Mouse (Mus musculus) forebrain, embryonic 12.5 days (tissue): ENCODE data around the gene H2afv. TPM values are rescaled to one million over a fixed set of nuclear protein-coding genes. Genes with fewer than 3 reads are reported as not detected.
A peak's percentile ranks its signal among the peaks of the same experiment; 100 is the strongest.

ENCODE experiments used
- ATAC-seq: fragments of 200-750 bp; cut with Nextera tagmentation; 2 replicates; pipeline ENCODE4 v1.8.0; 2017; ENCODE audit warnings: moderate TSS enrichment; ENCODE audit not compliant: low FRiP score
- H3K27ac ChIP-seq: fragments of 300-500 bp; sonication (generic); 2 replicates; pipeline ENCODE4 v1.5.1; 2016; ENCODE audit warnings: mild to moderate bottlenecking
- H3K27me3 ChIP-seq: fragments of 300-500 bp; sonication (generic); 2 replicates; pipeline ENCODE4 v1.6.1; 2016; ENCODE audit warnings: mild to moderate bottlenecking
- H3K36me3 ChIP-seq: fragments of 300-500 bp; sonication (generic); replicated peaks from 2 replicates; pipeline ENCODE4 v1.6.1; 2016; ENCODE audit warnings: mild to moderate bottlenecking
- H3K4me1 ChIP-seq: fragments of 300-500 bp; sonication (generic); 2 replicates; pipeline ENCODE4 v1.6.1; 2016
- H3K4me2 ChIP-seq: fragments of 300-500 bp; sonication (generic); 2 replicates; pipeline ENCODE4 v1.6.1; 2016; ENCODE audit warnings: mild to moderate bottlenecking, moderate library complexity
- H3K4me3 ChIP-seq: fragments of 300-500 bp; sonication (generic); replicated peaks from 2 replicates; pipeline ENCODE4 v1.5.1; 2016; ENCODE audit warnings: mild to moderate bottlenecking
- H3K9ac ChIP-seq: fragments of 300-500 bp; sonication (generic); 2 replicates; pipeline ENCODE4 v1.6.1; 2016; ENCODE audit warnings: mild to moderate bottlenecking
- H3K9me3 ChIP-seq: fragments of 300-500 bp; sonication (generic); 2 replicates; pipeline ENCODE4 v1.6.1; 2016
- WGBS: fragments of 180-500 bp; shearing (Covaris S2); methylation state at CpG from one replicate; pipeline ENCODE4 v1.1.7; 2016; 5-methylcytosine and 5-hydroxymethylcytosine counted together
- polyA plus RNA-seq: library from polyadenylated mRNA; unstranded; fragments of >200 nt; fragmentation: Nextera tagmentation; extraction: Ambion mirVana; gene quantifications from 2 replicates; pipeline ENCODE4 v1.2.1, GENCODE M21; 2016

The H2afv gene
- polyA plus RNA-seq, 1 experiment from 2014 or later: 853 TPM

DNA sequence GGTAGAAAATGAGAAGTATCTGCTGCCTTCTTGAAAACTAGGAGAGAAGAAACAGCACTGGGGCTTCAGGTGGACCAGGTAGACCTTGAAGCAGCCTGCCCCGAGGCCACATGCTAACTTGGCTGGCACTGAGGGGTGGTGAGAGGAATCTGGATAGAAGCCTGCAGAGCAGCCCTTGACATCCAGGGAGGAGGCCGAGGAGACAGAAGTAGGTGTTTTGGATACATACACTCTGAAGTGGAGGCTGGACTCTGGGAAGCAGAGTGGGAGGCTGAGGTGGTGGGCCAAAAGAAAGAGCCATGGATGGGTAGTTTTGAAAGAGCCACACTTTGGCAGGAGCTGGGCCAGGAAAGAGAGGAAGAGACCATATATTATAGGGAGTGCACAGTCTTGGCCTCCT lies 35.0 kb upstream of the H2afv start:
- Histone ChIP-seq H3K9ac (no peak overlapping the region), H3K9me3 (no peaks in the 10 kb centered on the region), H3K4me2 (no peak overlapping the region), H3K4me1 (peaks cover 5% of the 10 kb centered on the region), H3K27me3 (no peaks in the 10 kb centered on the region), H3K27ac (no peak overlapping the region), H3K36me3 (no peaks in the 10 kb centered on the region), H3K4me3 (no peak overlapping the region)
- ATAC-seq: no peak
- WGBS: 85% methylated on average over 2 of the region's 2 CpGs

GRCm38 (mm10) chr11:6477350-6477749 lies 33.1 kb upstream of the H2afv start:
- WGBS: 93% methylated on average over 1 of the region's 1 CpGs
- no peak overlapping the region for H3K9ac ChIP-seq
- no peak for ATAC-seq
- H3K36me3 ChIP-seq: 0 out of 2 replicates have a peak, but pooled peaks cover 3% of the 10 kb centered on the region
- no peaks in the 10 kb centered on the region for H3K9me3 ChIP-seq
- no peak overlapping the region for H3K27ac ChIP-seq
- no peak overlapping the region for H3K4me3 ChIP-seq
- no peaks in the 10 kb centered on the region for H3K27me3 ChIP-seq
- peaks cover 20% of the 10 kb centered on the region for H3K4me1 ChIP-seq
- no peak overlapping the region for H3K4me2 ChIP-seq

- no peak for ATAC-seq
Observed at GRCm38 (mm10) chr11:6476876-6477275, 32.6 kb upstream of the H2afv start.

DNA sequence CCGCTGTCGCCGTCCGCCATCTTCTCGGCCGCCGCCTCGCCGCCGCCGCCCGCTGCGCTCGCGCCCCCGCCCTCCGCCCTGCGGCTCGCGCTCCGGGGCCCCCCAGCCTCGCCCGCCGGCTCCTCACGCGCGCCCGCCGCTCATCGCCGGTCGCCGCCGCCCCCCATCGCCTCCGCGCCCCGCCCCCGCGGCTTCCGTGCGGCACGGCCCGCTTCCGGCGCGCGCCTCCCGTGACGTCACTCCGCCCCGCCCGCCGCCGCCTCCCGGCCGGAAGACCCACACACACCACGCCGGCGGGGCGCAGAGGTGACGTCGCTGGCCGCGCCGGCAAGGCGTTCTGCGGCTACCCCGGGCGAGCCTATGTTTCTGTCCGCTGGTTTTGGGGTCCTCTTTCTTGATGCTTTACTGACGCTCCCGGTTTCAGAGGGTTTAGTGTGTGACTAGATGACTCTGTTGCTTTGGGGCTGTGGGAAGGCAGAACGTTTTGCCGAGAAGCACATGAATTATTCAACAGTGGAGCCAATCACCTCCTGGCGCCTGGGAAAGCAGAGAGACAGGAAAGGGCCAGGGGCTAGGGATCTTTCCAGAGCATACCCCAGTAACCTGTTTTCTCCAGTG lies 31.7 kb upstream of the H2afv start, which contains the start of gene Purb:
Gene Purb, minus strand, starts transcription at position 51 of the 618 bp plus-strand sequence.
- Histone ChIP-seq H3K4me2 (peak within 1 kb of the TSS; percentile 86), H3K27ac (peak within 1 kb of the TSS; percentile 97), H3K36me3 (0 out of 2 replicates have a peak, but pooled peaks cover 6% of the 10 kb centered on the region), H3K9ac (peak within 1 kb of the TSS; percentile 95), H3K4me1 (peaks cover 31% of the 10 kb centered on the region), H3K27me3 (no peaks in the 10 kb centered on the region), H3K9me3 (no peaks in the 10 kb centered on the region), H3K4me3 (peak within 1 kb of the TSS; percentile 99)
- 0% methylated on average over 30 of the region's 76 CpGs for WGBS
- ATAC-seq: peak; percentile 95

More at GRCm38 (mm10) chr11:6476876-6477275, 32.6 kb upstream of the H2afv start:
- H3K9me3 ChIP-seq: no peaks in the 10 kb centered on the region
- peaks cover 23% of the 10 kb centered on the region for H3K4me1 ChIP-seq
- H3K27me3 ChIP-seq: no peaks in the 10 kb centered on the region
- 0 out of 2 replicates have a peak overlapping the region, but pooled peaks have one; percentile 36 for H3K27ac ChIP-seq
- H3K4me3 ChIP-seq: no peak overlapping the region
- WGBS: 77% methylated on average over 6 of the region's 6 CpGs
- no peak overlapping the region for H3K4me2 ChIP-seq
- no peak overlapping the region for H3K9ac ChIP-seq
- H3K36me3 ChIP-seq: 0 out of 2 replicates have a peak, but pooled peaks cover 3% of the 10 kb centered on the region

- Histone ChIP-seq H3K9me3 (no peaks in the 10 kb centered on the region), H3K4me1 (peaks cover 40% of the 10 kb centered on the region), H3K27ac (peak overlapping the region; percentile 97), H3K9ac (peak overlapping the region; percentile 95), H3K36me3 (peaks cover 8% of the 10 kb centered on the region; the same call in 1 of the 2 replicates), H3K27me3 (no peaks in the 10 kb centered on the region), H3K4me2 (peak overlapping the region; percentile 86), H3K4me3 (peak overlapping the region; percentile 99)
- WGBS: under 1% methylated on average over 108 of the region's 109 CpGs
- peak; percentile 36 for ATAC-seq
Observed at GRCm38 (mm10) chr11:6474874-6475731, 30.9 kb upstream of the H2afv start.

DNA sequence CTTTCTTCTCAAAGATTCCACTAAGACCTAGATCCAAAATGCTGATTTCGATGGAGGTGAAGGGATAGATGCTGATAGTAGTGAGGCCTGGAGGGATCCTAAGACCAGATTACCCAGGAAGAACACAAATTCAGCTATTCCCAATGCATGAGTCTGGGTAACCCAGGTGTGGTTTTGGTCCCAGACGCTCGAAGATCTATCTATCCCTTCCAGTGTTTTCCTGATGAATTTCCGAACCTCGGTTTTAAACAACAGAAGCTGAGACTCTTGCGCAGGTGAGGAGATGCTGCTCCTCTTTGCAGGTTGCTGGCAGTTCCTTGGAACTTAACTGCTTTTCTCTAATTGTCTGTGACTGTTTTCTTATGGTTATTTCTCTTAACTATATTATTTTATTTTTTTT lies 30.1 kb upstream of the H2afv start:
- Histone ChIP-seq H3K27me3 (no peaks in the 10 kb centered on the region), H3K27ac (no peak overlapping the region), H3K36me3 (peaks cover 11% of the 10 kb centered on the region; the same call in 1 of the 2 replicates), H3K4me3 (peak overlapping the region; percentile 99), H3K9me3 (no peaks in the 10 kb centered on the region), H3K9ac (peak overlapping the region; percentile 95), H3K4me2 (peak overlapping the region; percentile 86), H3K4me1 (peaks cover 43% of the 10 kb centered on the region)
- ATAC-seq: no peak
- 43% methylated on average over 6 of the region's 6 CpGs for WGBS

DNA sequence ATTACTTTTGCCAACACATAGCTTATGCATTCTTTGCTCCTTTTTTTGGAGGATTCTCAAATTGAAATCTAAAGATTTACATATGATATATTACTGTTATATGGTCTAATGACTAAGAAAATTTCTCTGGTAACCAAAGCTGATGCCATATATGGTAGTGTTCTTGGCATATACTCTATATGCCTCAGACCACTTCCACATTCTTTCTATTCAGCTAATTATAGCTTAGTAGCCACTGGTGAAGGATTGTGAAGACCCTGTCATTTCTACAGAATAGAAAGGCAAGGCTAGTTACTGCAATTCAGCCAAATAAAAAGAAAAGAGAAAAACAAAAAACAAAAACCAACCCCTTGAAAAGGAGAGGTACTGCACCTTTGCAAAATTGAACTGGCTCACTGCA lies 27.8 kb upstream of the H2afv start:
- H3K4me1 ChIP-seq: peaks cover 48% of the 10 kb centered on the region
- peak overlapping the region; percentile 49 for H3K9ac ChIP-seq
- H3K4me3 ChIP-seq: peak overlapping the region; percentile 38
- no peaks in the 10 kb centered on the region for H3K9me3 ChIP-seq
- H3K4me2 ChIP-seq: peak overlapping the region; percentile 86
- ATAC-seq: no peak
- no peak overlapping the region for H3K27ac ChIP-seq
- H3K27me3 ChIP-seq: no peaks in the 10 kb centered on the region
- peaks cover 18% of the 10 kb centered on the region; the same call in 1 of the 2 replicates for H3K36me3 ChIP-seq

- H3K27ac ChIP-seq: peak overlapping the region; percentile 63; the same call in 1 of the 2 replicates
- H3K27me3 ChIP-seq: no peaks in the 10 kb centered on the region
- H3K36me3 ChIP-seq: peaks cover 23% of the 10 kb centered on the region
- 40% methylated on average over 1 of the region's 1 CpGs for WGBS
- H3K4me2 ChIP-seq: peak overlapping the region; percentile 86
- H3K4me1 ChIP-seq: peaks cover 48% of the 10 kb centered on the region
- peak overlapping the region; percentile 49 for H3K9ac ChIP-seq
- H3K4me3 ChIP-seq: peak overlapping the region; percentile 38
- no peak for ATAC-seq
- H3K9me3 ChIP-seq: no peaks in the 10 kb centered on the region
Observed at GRCm38 (mm10) chr11:6471493-6471892, 27.2 kb upstream of the H2afv start.

DNA sequence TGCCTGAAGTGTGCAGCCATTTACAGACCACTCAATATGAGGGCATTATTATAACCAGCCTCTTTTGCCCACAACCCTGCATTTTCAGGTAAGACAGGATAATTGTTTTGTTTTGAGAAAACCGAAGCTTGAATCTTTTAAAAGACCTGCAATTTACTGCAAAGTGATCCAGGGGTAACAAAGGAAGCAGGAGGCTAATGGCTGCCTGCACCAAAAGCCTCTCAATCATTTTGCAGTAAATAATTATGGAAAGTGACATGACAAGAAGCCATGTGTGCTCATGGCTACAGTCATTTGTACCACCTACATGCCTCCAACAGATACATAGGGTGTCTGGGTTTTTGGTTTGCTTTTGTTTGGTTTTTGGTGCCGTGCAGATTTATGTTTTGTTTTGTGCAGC lies 26.8 kb upstream of the H2afv start:
- Histone ChIP-seq H3K27me3 (no peaks in the 10 kb centered on the region), H3K4me3 (peak overlapping the region; percentile 38), H3K36me3 (peaks cover 28% of the 10 kb centered on the region), H3K4me1 (peaks cover 48% of the 10 kb centered on the region), H3K27ac (peak overlapping the region; percentile 63; the same call in 1 of the 2 replicates), H3K4me2 (peak overlapping the region; percentile 86), H3K9ac (peak overlapping the region; percentile 48), H3K9me3 (no peaks in the 10 kb centered on the region)
- no peak for ATAC-seq
- 54% methylated on average over 2 of the region's 2 CpGs for WGBS

GRCm38 (mm10) chr11:6468541-6468940 lies 24.3 kb upstream of the H2afv start:
- Histone ChIP-seq H3K4me2 (no peak overlapping the region), H3K27me3 (no peaks in the 10 kb centered on the region), H3K4me3 (no peak overlapping the region), H3K9me3 (no peaks in the 10 kb centered on the region), H3K36me3 (peaks cover 36% of the 10 kb centered on the region), H3K27ac (no peak overlapping the region), H3K9ac (no peak overlapping the region), H3K4me1 (peaks cover 37% of the 10 kb centered on the region)
- WGBS: 89% methylated on average over 2 of the region's 2 CpGs
- ATAC-seq: no peak

DNA sequence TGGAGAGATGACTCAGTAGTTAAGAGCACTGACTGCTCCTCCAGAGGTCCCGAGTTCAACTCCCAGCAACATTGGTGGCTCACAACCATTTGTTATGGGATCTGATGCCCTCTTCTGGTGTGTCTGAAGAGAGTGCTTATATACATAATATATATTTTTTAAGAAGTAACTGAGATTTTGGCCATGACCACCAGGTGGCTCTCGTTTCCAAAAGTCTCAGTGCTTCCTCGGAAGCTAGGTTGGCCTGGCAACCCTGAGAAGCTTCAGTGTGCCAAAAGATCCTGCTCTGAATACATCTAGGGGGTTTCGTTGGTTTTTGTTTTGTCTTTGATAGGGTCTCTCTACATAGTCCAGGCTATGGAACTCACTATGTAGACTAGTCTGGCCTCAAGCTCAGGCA lies 20.9 kb upstream of the H2afv start:
- peaks cover 9% of the 10 kb centered on the region for H3K4me1 ChIP-seq
- peaks cover 32% of the 10 kb centered on the region for H3K36me3 ChIP-seq
- no peaks in the 10 kb centered on the region for H3K9me3 ChIP-seq
- H3K4me3 ChIP-seq: no peak overlapping the region
- no peak overlapping the region for H3K9ac ChIP-seq
- H3K27me3 ChIP-seq: no peaks in the 10 kb centered on the region
- 36% methylated on average over 4 of the region's 4 CpGs for WGBS
- H3K27ac ChIP-seq: no peak overlapping the region
- no peak overlapping the region for H3K4me2 ChIP-seq
- peak; percentile 57; the same call in 1 of the 2 replicates for ATAC-seq

DNA sequence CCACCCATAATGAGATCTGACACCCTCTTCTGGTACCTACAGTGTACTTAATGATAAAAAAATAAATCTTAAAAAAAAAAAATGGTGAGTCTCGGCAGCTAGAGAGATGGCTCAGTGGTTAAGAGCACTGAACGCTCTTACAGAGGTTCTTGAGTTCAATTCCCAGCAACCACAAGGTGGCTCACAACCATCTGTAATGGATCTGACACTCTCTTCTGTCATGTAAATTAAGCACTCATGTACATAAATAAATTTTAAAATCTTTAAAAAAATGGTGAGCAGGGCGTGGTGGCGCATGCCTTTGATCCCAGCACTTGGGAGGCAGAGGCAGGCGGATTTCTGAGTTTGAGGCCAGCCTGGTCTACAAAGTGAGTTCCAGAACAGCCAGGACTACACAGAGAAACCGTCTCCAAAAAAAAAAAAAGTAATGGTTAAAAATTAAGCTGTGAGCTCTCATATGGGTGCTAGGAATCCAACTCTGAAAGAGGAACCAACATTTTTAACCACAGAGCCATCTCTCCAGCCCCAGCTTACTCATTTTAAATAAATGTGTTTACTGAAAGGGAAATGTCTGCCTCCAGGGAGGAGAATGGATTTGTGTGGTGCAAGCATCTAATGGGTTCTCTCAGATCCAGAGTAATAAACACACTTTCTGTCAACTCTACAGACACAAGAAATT lies 19.1 kb upstream of the H2afv start:
- Histone ChIP-seq H3K27ac (no peak overlapping the region), H3K4me3 (no peak overlapping the region), H3K36me3 (peaks cover 29% of the 10 kb centered on the region), H3K27me3 (no peaks in the 10 kb centered on the region), H3K9me3 (no peaks in the 10 kb centered on the region), H3K4me1 (0 out of 2 replicates have a peak, but pooled peaks cover 2% of the 10 kb centered on the region), H3K4me2 (no peak overlapping the region), H3K9ac (no peak overlapping the region)
- 90% methylated on average over 6 of the region's 6 CpGs for WGBS
- ATAC-seq: no peak
